Mouse (Mus musculus): ENCODE measurements around the gene Gimap4. TPM values are rescaled to one million over a fixed set of nuclear protein-coding genes. Genes with fewer than 3 reads are reported as not detected.

Gene Gimap4
- polyA plus RNA-seq, 1 experiment from 2014 or later: 1.4 TPM

GRCm38 (mm10) chr6:48650041-48650440 lies 34.3 kb upstream of the Gimap4 start:
- Histone ChIP-seq H3K36me3 (no peaks in the 10 kb centered on the region), H3K9ac (no peak overlapping the region), H3K4me2 (no peak overlapping the region), H3K27me3 (no peaks in the 10 kb centered on the region), H3K9me3 (no peaks in the 10 kb centered on the region), H3K4me3 (no peak overlapping the region), H3K4me1 (replicated peaks) (no peaks in the 10 kb centered on the region), H3K27ac (replicated peaks) (no peak overlapping the region)
- 88% methylated on average over 9 of the region's 9 CpGs for WGBS
- no peak for ATAC-seq (ENCODE audit: low FRiP score, low read depth)

- WGBS: 78% methylated on average over 5 of the region's 5 CpGs
- no peaks in the 10 kb centered on the region for H3K36me3 ChIP-seq
- no peak for ATAC-seq (ENCODE audit: low FRiP score, low read depth)
These were observed 25.6 kb upstream of the Gimap4 start for GRCm38 (mm10) chr6:48658721-48659120.

GRCm38 (mm10) chr6:48664750-48665149 lies 19.6 kb upstream of the Gimap4 start:
- no peaks in the 10 kb centered on the region for H3K4me1 ChIP-seq (replicated peaks)
- H3K4me3 ChIP-seq: no peak overlapping the region
- no peak overlapping the region for H3K27ac ChIP-seq (replicated peaks)
- no peak for ATAC-seq (ENCODE audit: low FRiP score, low read depth)
- no peaks in the 10 kb centered on the region for H3K9me3 ChIP-seq
- 91% methylated on average over 4 of the region's 4 CpGs for WGBS
- H3K9ac ChIP-seq: no peak overlapping the region
- H3K4me2 ChIP-seq: no peak overlapping the region
- H3K27me3 ChIP-seq: no peaks in the 10 kb centered on the region
- H3K36me3 ChIP-seq: no peaks in the 10 kb centered on the region

More at GRCm38 (mm10) chr6:48658721-48659120, 25.6 kb upstream of the Gimap4 start:
- H3K9ac ChIP-seq: no peak overlapping the region
- no peaks in the 10 kb centered on the region for H3K27me3 ChIP-seq
- H3K4me3 ChIP-seq: no peak overlapping the region
- H3K27ac ChIP-seq (replicated peaks): no peak overlapping the region
- no peak overlapping the region for H3K4me2 ChIP-seq
- no peaks in the 10 kb centered on the region for H3K4me1 ChIP-seq (replicated peaks)
- H3K9me3 ChIP-seq: no peaks in the 10 kb centered on the region

- H3K27ac ChIP-seq (replicated peaks): no peak overlapping the region
- H3K27me3 ChIP-seq: no peaks in the 10 kb centered on the region
- no peak overlapping the region for H3K9ac ChIP-seq
- no peaks in the 10 kb centered on the region for H3K9me3 ChIP-seq
- no peak for ATAC-seq (ENCODE audit: low FRiP score, low read depth)
- no peaks in the 10 kb centered on the region for H3K4me1 ChIP-seq (replicated peaks)
- no peak overlapping the region for H3K4me2 ChIP-seq
- no peak overlapping the region for H3K4me3 ChIP-seq
- 94% methylated on average over 9 of the region's 9 CpGs for WGBS
- H3K36me3 ChIP-seq: no peaks in the 10 kb centered on the region
These were observed 18.9 kb upstream of the Gimap4 start for GRCm38 (mm10) chr6:48665471-48665870.

GRCm38 (mm10) chr6:48666159-48666586 lies 18.2 kb upstream of the Gimap4 start:
- Histone ChIP-seq H3K9ac (no peak overlapping the region), H3K4me3 (no peak overlapping the region), H3K4me1 (replicated peaks) (no peaks in the 10 kb centered on the region), H3K36me3 (no peaks in the 10 kb centered on the region), H3K27ac (replicated peaks) (no peak overlapping the region), H3K4me2 (no peak overlapping the region), H3K27me3 (no peaks in the 10 kb centered on the region), H3K9me3 (no peaks in the 10 kb centered on the region)
- WGBS: 74% methylated on average over 7 of the region's 7 CpGs
- ATAC-seq (ENCODE audit: low FRiP score, low read depth): no peak

- no peaks in the 10 kb centered on the region for H3K9me3 ChIP-seq
- no peak overlapping the region for H3K4me3 ChIP-seq
- H3K36me3 ChIP-seq: no peaks in the 10 kb centered on the region
- no peaks in the 10 kb centered on the region for H3K27me3 ChIP-seq
- H3K27ac ChIP-seq (replicated peaks): no peak overlapping the region
- no peak overlapping the region for H3K9ac ChIP-seq
- no peak for ATAC-seq (ENCODE audit: low FRiP score, low read depth)
- no peak overlapping the region for H3K4me2 ChIP-seq
- no peaks in the 10 kb centered on the region for H3K4me1 ChIP-seq (replicated peaks)
These were observed 16.3 kb upstream of the Gimap4 start for GRCm38 (mm10) chr6:48668022-48668421.

GRCm38 (mm10) chr6:48669446-48669969 lies 14.8 kb upstream of the Gimap4 start:
- no peak for ATAC-seq (ENCODE audit: low FRiP score, low read depth)
- no peaks in the 10 kb centered on the region for H3K27me3 ChIP-seq
- H3K9me3 ChIP-seq: no peaks in the 10 kb centered on the region
- H3K4me3 ChIP-seq: no peak overlapping the region
- no peak overlapping the region for H3K27ac ChIP-seq (replicated peaks)
- 67% methylated on average over 2 of the region's 2 CpGs for WGBS
- H3K4me1 ChIP-seq (replicated peaks): no peaks in the 10 kb centered on the region
- no peak overlapping the region for H3K9ac ChIP-seq
- no peak overlapping the region for H3K4me2 ChIP-seq
- H3K36me3 ChIP-seq: no peaks in the 10 kb centered on the region

- ATAC-seq (ENCODE audit: low FRiP score, low read depth): no peak
- 98% methylated on average over 9 of the region's 9 CpGs for WGBS
- H3K36me3 ChIP-seq: no peaks in the 10 kb centered on the region
- H3K4me1 ChIP-seq (replicated peaks): 0 out of 2 replicates have a peak, but pooled peaks cover 8% of the 10 kb centered on the region
- no peaks in the 10 kb centered on the region for H3K27me3 ChIP-seq
- H3K27ac ChIP-seq (replicated peaks): no peak overlapping the region
- H3K9ac ChIP-seq: no peak overlapping the region
- H3K4me2 ChIP-seq: no peak overlapping the region
- no peaks in the 10 kb centered on the region for H3K9me3 ChIP-seq
- H3K4me3 ChIP-seq: no peak overlapping the region
These were observed 9.9 kb upstream of the Gimap4 start for GRCm38 (mm10) chr6:48674291-48675058.

GRCm38 (mm10) chr6:48675400-48675930 lies 8.9 kb upstream of the Gimap4 start:
- 45% methylated on average over 10 of the region's 10 CpGs for WGBS
- H3K36me3 ChIP-seq: no peaks in the 10 kb centered on the region
- no peaks in the 10 kb centered on the region for H3K27me3 ChIP-seq
- H3K9me3 ChIP-seq: no peaks in the 10 kb centered on the region
- H3K4me2 ChIP-seq: peak overlapping the region; percentile 42
- H3K27ac ChIP-seq (replicated peaks): no peak overlapping the region
- 0 out of 2 replicates have a peak, but pooled peaks cover 8% of the 10 kb centered on the region for H3K4me1 ChIP-seq (replicated peaks)
- H3K4me3 ChIP-seq: peak overlapping the region; percentile 12; the same call in 1 of the 2 replicates
- no peak overlapping the region for H3K9ac ChIP-seq
- ATAC-seq (ENCODE audit: low FRiP score, low read depth): no peak

- ATAC-seq (ENCODE audit: low FRiP score, low read depth): no peak
- H3K27ac ChIP-seq (replicated peaks): no peak within 1 kb of the TSS
- H3K9me3 ChIP-seq: no peaks in the 10 kb centered on the region
- 0 out of 2 replicates have a peak, but pooled peaks cover 8% of the 10 kb centered on the region for H3K4me1 ChIP-seq (replicated peaks)
- 19% methylated on average over 13 of the region's 13 CpGs for WGBS
- H3K36me3 ChIP-seq: no peaks in the 10 kb centered on the region
- no peak within 1 kb of the TSS for H3K9ac ChIP-seq
- H3K27me3 ChIP-seq: no peaks in the 10 kb centered on the region
- peak within 1 kb of the TSS; percentile 12 for H3K4me3 ChIP-seq
- H3K4me2 ChIP-seq: peak within 1 kb of the TSS; percentile 42
These were observed 8.2 kb upstream of the Gimap4 start, which contains the start of gene Gimap9 for GRCm38 (mm10) chr6:48675931-48676859. TSS of gene Gimap9 (plus strand) at chr6:48676129.

- H3K27me3 ChIP-seq: no peaks in the 10 kb centered on the region
- no peak overlapping the region for H3K4me2 ChIP-seq
- H3K4me1 ChIP-seq (replicated peaks): 0 out of 2 replicates have a peak, but pooled peaks cover 8% of the 10 kb centered on the region
- H3K4me3 ChIP-seq: no peak overlapping the region
- no peak overlapping the region for H3K9ac ChIP-seq
- ATAC-seq (ENCODE audit: low FRiP score, low read depth): no peak
- H3K9me3 ChIP-seq: no peaks in the 10 kb centered on the region
- WGBS: 83% methylated on average over 5 of the region's 5 CpGs
- H3K36me3 ChIP-seq: no peaks in the 10 kb centered on the region
- no peak overlapping the region for H3K27ac ChIP-seq (replicated peaks)
These were observed 7.4 kb upstream of the Gimap4 start for GRCm38 (mm10) chr6:48676860-48677415.
